Mouse (Mus musculus) mature B cell (primary cell): Measurements from ENCODE around the gene Exoc3l.

ENCODE experiments used
- in situ Hi-C: fragments of 300-500 bp; cut with MboI; formaldehyde crosslinking; loops from 2 replicates; pipeline ENCODE4 v1.14.3; 2019

Gene Exoc3l

DNA sequence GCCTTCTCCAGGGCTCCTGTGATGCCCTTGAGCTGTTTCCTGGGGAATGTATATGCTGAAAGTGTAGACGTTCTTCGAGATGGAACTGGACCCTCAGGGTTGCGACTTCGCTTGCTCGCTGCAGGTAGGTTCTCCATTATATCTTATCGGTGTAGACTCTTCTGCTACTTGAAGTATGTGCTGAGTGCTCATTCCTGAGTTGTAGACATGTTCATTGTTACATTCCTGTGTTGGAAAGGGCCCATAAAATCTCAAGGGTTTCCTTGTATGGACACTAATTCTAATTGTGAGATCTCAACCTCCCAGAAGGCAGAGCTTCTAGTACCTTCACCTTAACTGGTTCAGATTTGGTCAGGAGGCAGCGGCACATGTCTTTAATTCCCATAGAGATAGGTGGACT is 54.9 kb downstream of the Exoc3l start:
- in situ Hi-C loops, result no loop called here
